Mouse (Mus musculus): Measurements from ENCODE around the gene Npff.

DNA sequence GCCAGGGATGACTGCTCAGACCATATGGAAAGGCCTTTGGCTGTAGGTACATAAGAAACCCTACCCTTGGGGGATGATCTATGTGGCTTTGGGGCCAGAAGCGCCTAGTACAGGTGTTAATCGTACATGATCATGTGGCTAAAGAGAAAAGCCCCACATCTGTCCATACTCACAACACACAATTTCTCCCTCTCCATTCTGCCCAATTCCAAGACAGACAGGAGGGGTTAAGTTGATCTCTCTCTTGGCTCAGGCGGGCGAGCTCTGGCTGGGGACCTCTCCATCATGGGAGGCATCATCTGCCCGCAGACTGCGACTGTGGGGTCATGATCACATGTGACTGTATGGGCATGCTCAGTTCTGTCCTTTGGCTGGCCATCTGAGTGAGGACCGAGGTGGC, 9.2 kb upstream of the Npff start:
- TF ChIP-seq POLR2A (IDR thresholded peaks at IDR 0.05; ENCODE audit: insufficient read depth, low read length) (no peak), CTCF (IDR thresholded peaks at IDR 0.05; ENCODE audit: low read depth, low read length) (no peak), EP300 (IDR thresholded peaks at IDR 0.05; ENCODE audit: insufficient read depth, low read depth, low read length) (no peak)
